Mouse (Mus musculus): ENCODE measurements at regions not wholly inside any gene's neighbourhood (a gene's known extent, or its start where the extent isn't known, plus 50 kb on each side); places are given as distances from the start of the nearest gene placed in this dataset.

GRCm38 (mm10) chr12:69101965-69102364 is 57.0 kb downstream of the Rps29 start:
- ATAC-seq (replicated peaks; ENCODE audit: low read depth, poor library complexity, severe bottlenecking): no peak

GRCm38 (mm10) chr12:69094856-69095255 is 64.1 kb downstream of the Rps29 start:
- ATAC-seq (replicated peaks; ENCODE audit: low read depth, poor library complexity, severe bottlenecking): no peak

GRCm38 (mm10) chr12:69093073-69093797 is 65.8 kb downstream of the Rps29 start:
- peak; percentile 52 for ATAC-seq (replicated peaks; ENCODE audit: low read depth, poor library complexity, severe bottlenecking)

- peak; percentile 60; the same call in 1 of the 2 replicates for ATAC-seq (replicated peaks; ENCODE audit: low read depth, poor library complexity, severe bottlenecking)
Measured at GRCm38 (mm10) chr12:69087928-69088609, 70.9 kb downstream of the Rps29 start.

- no peak for ATAC-seq (replicated peaks; ENCODE audit: low read depth, poor library complexity, severe bottlenecking)
Measured at GRCm38 (mm10) chr12:69085522-69086179, 73.3 kb downstream of the Rps29 start.

GRCm38 (mm10) chr12:69084656-69085055 is 74.3 kb downstream of the Rps29 start:
- no peak for ATAC-seq (replicated peaks; ENCODE audit: low read depth, poor library complexity, severe bottlenecking)

- no peak for ATAC-seq (replicated peaks; ENCODE audit: low read depth, poor library complexity, severe bottlenecking)
Measured at GRCm38 (mm10) chr12:69082051-69082450, 76.9 kb downstream of the Rps29 start.

- ATAC-seq (replicated peaks; ENCODE audit: low read depth, poor library complexity, severe bottlenecking): no peak
Measured at GRCm38 (mm10) chr12:69039553-69039952, 119.4 kb downstream of the Rps29 start.

- ATAC-seq (replicated peaks; ENCODE audit: low read depth, poor library complexity, severe bottlenecking): no peak
Measured at GRCm38 (mm10) chr12:69023594-69023993, 135.4 kb downstream of the Rps29 start.

GRCm38 (mm10) chr12:69016705-69017306 is 142.2 kb downstream of the Rps29 start:
- no peak for ATAC-seq (replicated peaks; ENCODE audit: low read depth, poor library complexity, severe bottlenecking)

GRCm38 (mm10) chr12:69005141-69005540 is 153.8 kb downstream of the Rps29 start:
- no peak for ATAC-seq (replicated peaks; ENCODE audit: low read depth, poor library complexity, severe bottlenecking)

- ATAC-seq (replicated peaks; ENCODE audit: low read depth, poor library complexity, severe bottlenecking): no peak
Measured at GRCm38 (mm10) chr12:69002106-69002505, 156.9 kb downstream of the Rps29 start.

- no peak for ATAC-seq (replicated peaks; ENCODE audit: low read depth, poor library complexity, severe bottlenecking)
Measured at GRCm38 (mm10) chr12:68997259-68997658, 161.7 kb downstream of the Rps29 start.

GRCm38 (mm10) chr12:68996740-68997139 is 162.2 kb downstream of the Rps29 start:
- ATAC-seq (replicated peaks; ENCODE audit: low read depth, poor library complexity, severe bottlenecking): no peak

GRCm38 (mm10) chr12:68980640-68981039 is 178.3 kb downstream of the Rps29 start:
- peak; percentile 62 for ATAC-seq (replicated peaks; ENCODE audit: low read depth, poor library complexity, severe bottlenecking)

- ATAC-seq (replicated peaks; ENCODE audit: low read depth, poor library complexity, severe bottlenecking): peak; percentile 56
Measured at GRCm38 (mm10) chr12:68980173-68980572, 178.8 kb downstream of the Rps29 start.

GRCm38 (mm10) chr12:68979232-68979631 is 179.8 kb downstream of the Rps29 start:
- no peak for ATAC-seq (replicated peaks; ENCODE audit: low read depth, poor library complexity, severe bottlenecking)

- no peak for ATAC-seq (replicated peaks; ENCODE audit: low read depth, poor library complexity, severe bottlenecking)
Measured at GRCm38 (mm10) chr12:68977276-68977675, 181.7 kb downstream of the Rps29 start.

- ATAC-seq (replicated peaks; ENCODE audit: low read depth, poor library complexity, severe bottlenecking): no peak
Measured at GRCm38 (mm10) chr12:68947240-68947639, 211.7 kb downstream of the Rps29 start.

- peak; percentile 100 for ATAC-seq (replicated peaks; ENCODE audit: low read depth, poor library complexity, severe bottlenecking)
Measured at GRCm38 (mm10) chr12:68910590-68910989, 248.4 kb downstream of the Rps29 start.

GRCm38 (mm10) chr12:68904770-68905169 is 254.2 kb downstream of the Rps29 start:
- no peak for ATAC-seq (replicated peaks; ENCODE audit: low read depth, poor library complexity, severe bottlenecking)
